Mouse (Mus musculus): ENCODE measurements at regions not wholly inside any gene's neighbourhood (a gene's known extent, or its start where the extent isn't known, plus 50 kb on each side); places are given as distances from the start of the nearest gene placed in this dataset.
A peak's percentile ranks its signal among the peaks of the same experiment; 100 is the strongest.

GRCm38 (mm10) chr13:97562241-97562640 is 198.2 kb downstream of the Gm10260 start:
- peak; percentile 55 for DNase-seq (ENCODE audit: low read depth, low spot score)

- no peak for DNase-seq (ENCODE audit: low read depth, low spot score)
Measured at GRCm38 (mm10) chr13:97560789-97561188, 199.6 kb downstream of the Gm10260 start.

GRCm38 (mm10) chr13:97559611-97560385 is 200.6 kb downstream of the Gm10260 start:
- peak; percentile 98 for DNase-seq (ENCODE audit: low read depth, low spot score)

- DNase-seq (ENCODE audit: low read depth, low spot score), result no peak
Measured at GRCm38 (mm10) chr13:97558884-97559283, 201.5 kb downstream of the Gm10260 start.

- DNase-seq (ENCODE audit: low read depth, low spot score), result no peak
Measured at GRCm38 (mm10) chr13:97555312-97555711, 205.1 kb downstream of the Gm10260 start.

- no peak for DNase-seq (ENCODE audit: low read depth, low spot score)
Measured at GRCm38 (mm10) chr13:97554601-97555000, 205.8 kb downstream of the Gm10260 start.

GRCm38 (mm10) chr13:97552236-97552635 is 208.2 kb downstream of the Gm10260 start:
- no peak for DNase-seq (ENCODE audit: low read depth, low spot score)

- peak; percentile 84 for DNase-seq (ENCODE audit: low read depth, low spot score)
Measured at GRCm38 (mm10) chr13:97550880-97551279, 209.6 kb downstream of the Gm10260 start.

- peak; percentile 97 for DNase-seq (ENCODE audit: low read depth, low spot score)
Measured at GRCm38 (mm10) chr13:97550172-97550571, 210.3 kb downstream of the Gm10260 start.

- DNase-seq (ENCODE audit: low read depth, low spot score), result peak; percentile 53
Measured at GRCm38 (mm10) chr13:97549384-97549783, 211.0 kb downstream of the Gm10260 start.

GRCm38 (mm10) chr13:97548527-97548977 is 211.9 kb downstream of the Gm10260 start:
- DNase-seq (ENCODE audit: low read depth, low spot score), result peak; percentile 59

GRCm38 (mm10) chr13:97546936-97547335 is 213.5 kb downstream of the Gm10260 start:
- no peak for DNase-seq (ENCODE audit: low read depth, low spot score)

- peak; percentile 97 for DNase-seq (ENCODE audit: low read depth, low spot score)
Measured at GRCm38 (mm10) chr13:97545971-97546454, 214.4 kb downstream of the Gm10260 start.

GRCm38 (mm10) chr13:97539686-97540085 is 220.7 kb downstream of the Gm10260 start:
- no peak for DNase-seq (ENCODE audit: low read depth, low spot score)

- DNase-seq (ENCODE audit: low read depth, low spot score), result peak; percentile 73
Measured at GRCm38 (mm10) chr13:97538441-97538840, 222.0 kb downstream of the Gm10260 start.

GRCm38 (mm10) chr13:97537686-97538085 is 222.7 kb downstream of the Gm10260 start:
- peak; percentile 60 for DNase-seq (ENCODE audit: low read depth, low spot score)

GRCm38 (mm10) chr13:97537206-97537605 is 223.2 kb downstream of the Gm10260 start:
- DNase-seq (ENCODE audit: low read depth, low spot score), result peak; percentile 75

- DNase-seq (ENCODE audit: low read depth, low spot score), result peak; percentile 57
Measured at GRCm38 (mm10) chr13:97533896-97534666, 226.4 kb downstream of the Gm10260 start.

- no peak for DNase-seq (ENCODE audit: low read depth, low spot score)
Measured at GRCm38 (mm10) chr13:97531181-97531580, 229.3 kb downstream of the Gm10260 start.

GRCm38 (mm10) chr13:97530570-97530969 is 229.9 kb downstream of the Gm10260 start:
- DNase-seq (ENCODE audit: low read depth, low spot score), result no peak

GRCm38 (mm10) chr13:97527958-97528357 is 232.5 kb downstream of the Gm10260 start:
- no peak for DNase-seq (ENCODE audit: low read depth, low spot score)

GRCm38 (mm10) chr13:97524847-97525434 is 235.5 kb downstream of the Gm10260 start:
- DNase-seq (ENCODE audit: low read depth, low spot score), result no peak

Measured in brain, adult 2 months (tissue).